In the genomic region with DNA sequence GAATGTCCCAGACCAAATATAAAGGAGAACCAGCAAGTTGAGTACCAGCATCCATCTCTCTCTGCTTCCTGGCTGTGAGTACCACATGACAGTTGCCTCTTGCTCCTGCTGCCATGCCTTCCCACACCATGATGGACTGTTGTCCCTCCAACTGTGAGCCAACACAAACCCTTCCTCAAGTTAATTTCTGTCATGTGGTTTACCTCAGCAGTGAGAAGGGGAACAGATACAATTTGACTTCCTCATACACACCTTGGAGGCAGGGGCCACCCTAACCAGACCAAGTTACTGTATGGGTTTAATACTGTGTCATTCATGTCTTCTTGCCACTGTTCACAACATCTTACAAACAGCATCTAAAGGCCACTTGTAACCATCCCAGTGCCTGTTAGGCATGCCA, we compare ENCODE assay signal across 24 mouse cellular contexts. TPM values are rescaled to one million over a fixed set of nuclear protein-coding genes. Genes with fewer than 3 reads are reported as not detected.
DNase-seq lines count a peak whose midpoint lies in the region; TF ChIP-seq lines count a peak whose summit lies in the region.
"Had no signal": no experiment of that assay in that cellular context is flagged by ENCODE, and none has a peak within 500 bp of the region (broad histone marks: within the 10 kb centered on the region; RNA-seq: fewer than 3 reads in every experiment).

No protein-coding gene starts in this region.

- H3K27me3 ChIP-seq in testis, adult 2 months (ENCODE audit: control insufficient read depth, insufficient read depth, low read length): no peaks in the 10 kb centered on the region
- H3K27me3 ChIP-seq in MEL (ENCODE audit: control insufficient read depth in 1 of 2, insufficient read depth in 2 of 2, low read length in 2 of 2): no peaks in the 10 kb centered on the region
- no peaks in the 10 kb centered on the region for H3K27me3 ChIP-seq in splenic B cell, adult 2 months (ENCODE audit: control insufficient read depth, insufficient read depth, low read length, poor library complexity, severe bottlenecking)
- H3K27me3 ChIP-seq: embryonic facial prominence, embryonic 12.5 days; forebrain, embryonic 13.5 days; forebrain, embryonic 15.5 days had no signal

- no peak overlapping the region for H3K27ac ChIP-seq in testis, adult 2 months (ENCODE audit: control insufficient read depth, insufficient read depth, low read depth, low read length)
- peak overlapping the region; percentile 91 for H3K27ac ChIP-seq in MEL (ENCODE audit: control insufficient read depth, low read depth, low read length)
- H3K27ac ChIP-seq: embryonic facial prominence, embryonic 10.5 days; embryonic facial prominence, embryonic 12.5 days; forebrain, embryonic 13.5 days; forebrain, embryonic 15.5 days had no signal

- TF ChIP-seq RAD21 in MEL (IDR thresholded peaks at IDR 0.05; ENCODE audit: low read depth, low read length): no peak

- TF ChIP-seq CTCF in testis, adult 2 months (IDR thresholded peaks at IDR 0.05; ENCODE audit: control insufficient read depth, insufficient read depth, insufficient replicate concordance, low read depth, low read length): no peak
- no peak for TF ChIP-seq CTCF in MEL (IDR thresholded peaks at IDR 0.05 in 2 of 3, conservative IDR thresholded peaks at IDR 0.05 in 1 of 3; ENCODE audit: control insufficient read depth in 1 of 3, insufficient read depth in 1 of 3, low read depth in 2 of 3, low read length in 3 of 3, poor library complexity in 1 of 3, severe bottlenecking in 1 of 3)

- H3K36me3 ChIP-seq in testis, adult 2 months (ENCODE audit: control insufficient read depth, insufficient read depth, low read length): no peaks in the 10 kb centered on the region
- peaks cover 0 to 49% of the 10 kb centered on the region in 2 experiments; a peak in 2 of 4 replicates for H3K36me3 ChIP-seq in MEL (ENCODE audit: control insufficient read depth in 1 of 2, insufficient read depth in 2 of 2, low read length in 2 of 2)
- H3K36me3 ChIP-seq in splenic B cell, adult 2 months (ENCODE audit: control insufficient read depth, insufficient read depth, low read length, poor library complexity, severe bottlenecking): no peaks in the 10 kb centered on the region
- H3K36me3 ChIP-seq: embryonic facial prominence, embryonic 10.5 days; embryonic facial prominence, embryonic 12.5 days; forebrain, embryonic 15.5 days; G1E had no signal

- DNase-seq in testis, postnatal 10 days (ENCODE audit: low spot score): no peak
- DNase-seq in MEL (ENCODE audit: low read depth, low spot score): peak; percentile 56
- DNase-seq in splenic B cell, adult 2 months (ENCODE audit: low read depth, low spot score): peak; percentile 21
- DNase-seq in adrenal gland, adult 2 months: no peak
- DNase-seq in gastrocnemius, adult 18-20 months (ENCODE audit: low spot score): no peak
- DNase-seq: adrenal gland, adult 8-10 months; adrenal gland, postnatal 14 days; adrenal gland, postnatal 36 days; cerebellum, adult 11-12 months; cerebellum, adult 2 months; cerebellum, adult 9-10 months; cerebellum, postnatal 10 days; cerebellum, postnatal 25 days; forebrain, postnatal 0 days had no signal

- no peak for TF ChIP-seq POLR2A in testis, adult 2 months (IDR thresholded peaks at IDR 0.05; ENCODE audit: control insufficient read depth, low read depth, low read length)
- TF ChIP-seq POLR2A in MEL (IDR thresholded peaks at IDR 0.05; ENCODE audit: control insufficient read depth in 1 of 2, insufficient read depth in 1 of 2, low read depth in 1 of 2, low read length in 2 of 2, poor library complexity in 1 of 2): no peak

- no peaks in the 10 kb centered on the region for H3K9me3 ChIP-seq in MEL (replicated peaks; ENCODE audit: insufficient read depth, low read length)
- H3K9me3 ChIP-seq: embryonic facial prominence, embryonic 10.5 days; embryonic facial prominence, embryonic 12.5 days; forebrain, embryonic 13.5 days; forebrain, embryonic 15.5 days had no signal

- H3K4me3 ChIP-seq in testis, adult 2 months (ENCODE audit: control insufficient read depth, low read depth, low read length): peak overlapping the region; percentile 49
- no peak overlapping the region for H3K4me3 ChIP-seq in MEL (ENCODE audit: control insufficient read depth in 1 of 2, insufficient read depth in 1 of 2, low read depth in 2 of 2, low read length in 2 of 2)
- H3K4me3 ChIP-seq: embryonic facial prominence, embryonic 10.5 days; embryonic facial prominence, embryonic 12.5 days; forebrain, embryonic 13.5 days; forebrain, embryonic 15.5 days had no signal

- TF ChIP-seq EP300 in MEL (IDR thresholded peaks at IDR 0.05; ENCODE audit: low read depth in 1 of 2, low read length in 2 of 2): peak in 1 of 2 experiments; percentile 28; a peak in 1 of 4 replicates

- H3K9ac ChIP-seq in MEL (ENCODE audit: control insufficient read depth, low read depth, low read length, poor library complexity, severe bottlenecking): no peak overlapping the region
- H3K9ac ChIP-seq: embryonic facial prominence, embryonic 12.5 days; forebrain, embryonic 13.5 days; forebrain, embryonic 15.5 days; forebrain, postnatal 0 days had no signal

- no peaks in the 10 kb centered on the region for H3K4me1 ChIP-seq in testis, adult 2 months (ENCODE audit: control insufficient read depth, insufficient read depth, low read length)
- H3K4me1 ChIP-seq in MEL (ENCODE audit: control insufficient read depth in 1 of 2, insufficient read depth in 2 of 2, low read length in 2 of 2): peaks cover 36 to 62% of the 10 kb centered on the region in 2 experiments
- H3K4me1 ChIP-seq: embryonic facial prominence, embryonic 12.5 days; forebrain, embryonic 13.5 days; forebrain, embryonic 15.5 days had no signal

- no peaks in the 10 kb centered on the region for H3K79me2 ChIP-seq in MEL (ENCODE audit: control insufficient read depth, insufficient read depth, low read length, poor library complexity)

TF ChIP-seq in MEL, 35 proteins besides CTCF, POLR2A, EP300 and RAD21:
- no peak for TF ChIP-seq SMC3 (IDR thresholded peaks at IDR 0.05; ENCODE audit: low read depth, low read length)
- no peak for TF ChIP-seq TAL1 (IDR thresholded peaks at IDR 0.05; ENCODE audit: low read length)
- no peak for TF ChIP-seq E2F4 (IDR thresholded peaks at IDR 0.05; ENCODE audit: borderline replicate concordance, low read depth, low read length)
- TF ChIP-seq USF1 (IDR thresholded peaks at IDR 0.05; ENCODE audit: low read depth, low read length): peak; percentile 53
- no peak for TF ChIP-seq GATA1 (IDR thresholded peaks at IDR 0.05; ENCODE audit: low read depth, low read length)
- no peak for TF ChIP-seq CHD2 (IDR thresholded peaks at IDR 0.05; ENCODE audit: low read length)
TF ChIP-seq in MEL: peak in this region for 1.

RNA-seq across cellular contexts. Expression of a gene that starts 4.8 kb away (rescaled TPM):
- 2.9 and 3.1 TPM in 2 replicates for polyA plus RNA-seq in testis, adult 2 months (2012; rRNA removed)
- 0.92 and 1.5 TPM in 2 replicates for total RNA-seq in MEL (2012; rRNA removed)
- polyA plus RNA-seq in MEL (2012; ENCODE audit: insufficient read depth in 1 of 2, insufficient read length in 2 of 2, low read depth in 1 of 2, low replicate concordance in 2 of 2, missing spikeins in 1 of 2): under 1 TPM in 1 of 2 experiments, not detected in 1; 0.86 TPM
- total RNA-seq in adrenal gland, adult 2 months (2021): 1 to 10 TPM in 1 of 2 experiments, under 1 TPM in 1; 0.93 to 2.3 TPM
- 1.1 and 1.2 TPM in 2 replicates for polyA plus RNA-seq in adrenal gland, adult 2 months (2012; rRNA removed)
- total RNA-seq in gastrocnemius, adult 18-20 months (2021): under 1 TPM; 0.16 to 0.24 TPM
- total RNA-seq: CH12.LX; forebrain, postnatal 0 days had no signal
- polyA plus RNA-seq: CD4-positive, CD25-positive, alpha-beta regulatory T cell, adult 4 months; embryonic facial prominence, embryonic 10.5 days; embryonic facial prominence, embryonic 12.5 days; forebrain, embryonic 11.5 days; forebrain, embryonic 13.5 days; forebrain, embryonic 15.5 days had no signal

RNA-seq across cellular contexts. Expression of a gene that starts 8.6 kb away (rescaled TPM):
- polyA plus RNA-seq in testis, adult 2 months (2012; rRNA removed): 31.9 and 38.7 TPM in 2 replicates
- total RNA-seq in MEL (2012; rRNA removed): 1.2 and 1.6 TPM in 2 replicates
- under 1 TPM in 1 of 2 experiments, not detected in 1; 0.70 TPM for polyA plus RNA-seq in MEL (2012; ENCODE audit: insufficient read depth in 1 of 2, insufficient read length in 2 of 2, low read depth in 1 of 2, low replicate concordance in 2 of 2, missing spikeins in 1 of 2)
- under 1 TPM; 0.38 to 0.55 TPM for total RNA-seq in adrenal gland, adult 2 months (2021)
- polyA plus RNA-seq in adrenal gland, adult 2 months (2012; rRNA removed): not detected in 2 replicates
- total RNA-seq in gastrocnemius, adult 18-20 months (2021): under 1 TPM in 1 of 2 experiments, not detected in 1; 0.12 TPM
- total RNA-seq: CH12.LX; forebrain, postnatal 0 days; G1E had no signal
- polyA plus RNA-seq: CD4-positive, CD25-positive, alpha-beta regulatory T cell, adult 4 months; cortical plate, adult 2 months; forebrain, embryonic 11.5 days; forebrain, embryonic 13.5 days; G1E had no signal

Comparison
In these comparisons a context has a peak if more than half of its experiments do, and no peak if none do; other contexts are left out.
1. DNase-seq: peak in MEL (single experiment) and splenic B cell, adult 2 months (single experiment); none in testis, postnatal 10 days (single experiment), adrenal gland, adult 2 months (single experiment) and gastrocnemius, adult 18-20 months (single experiment).